Mouse (Mus musculus) granulocyte monocyte progenitor cell, adult 5-6 weeks (primary cell): ENCODE results near the gene Nek1. TPM values are rescaled to one million over a fixed set of nuclear protein-coding genes. Genes with fewer than 3 reads are reported as not detected.

Experiments used
- ATAC-seq: replicated peaks from 2 replicates; pipeline ENCODE4 v1.8.0; 2016; ENCODE audit warnings: mild to moderate bottlenecking, moderate TSS enrichment, inconsistent platforms; ENCODE audit not compliant: poor library complexity, severe bottlenecking
- total RNA-seq, 2 experiments: library from RNA; stranded (forward) in 1 of 2; stranded (reverse) in 1 of 2; fragments of 200-712, 200-1000 nt in 1 of 2; fragments of >200 nt in 1 of 2; fragmentation: Nextera tagmentation in 1 of 2; gene quantifications; 2 replicates each; pipeline ENCODE4 v1.2.3; 2014 to 2017

Nek1 gene
- total RNA-seq, 2 experiments from 2014 or later: 18.1 to 19.3 TPM

- no peak for ATAC-seq
These were observed 155.7 kb downstream of the Nek1 start for GRCm38 (mm10) chr8:61148728-61149127.

DNA sequence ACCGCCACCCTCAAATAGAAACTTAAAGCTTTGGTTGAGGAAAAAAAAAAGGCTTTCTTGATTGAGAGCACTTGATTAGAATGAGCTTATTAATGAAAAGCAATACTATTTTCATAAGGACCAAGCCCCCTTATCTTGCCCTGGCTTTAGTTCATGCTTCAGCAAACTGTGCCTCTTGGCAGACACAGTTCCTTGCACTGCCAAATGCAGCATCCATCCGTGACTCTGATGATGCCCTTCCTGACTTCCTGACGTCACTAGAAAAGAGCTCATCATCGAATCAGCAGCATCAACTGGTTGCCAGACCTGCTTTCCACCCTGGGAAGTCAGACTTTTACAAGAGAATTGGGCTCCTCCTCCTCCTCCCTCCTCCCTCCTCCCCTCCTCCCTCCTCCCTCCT is 157.6 kb downstream of the Nek1 start:
- ATAC-seq: no peak

GRCm38 (mm10) chr8:61156406-61156805 is 163.4 kb downstream of the Nek1 start:
- ATAC-seq: no peak

DNA sequence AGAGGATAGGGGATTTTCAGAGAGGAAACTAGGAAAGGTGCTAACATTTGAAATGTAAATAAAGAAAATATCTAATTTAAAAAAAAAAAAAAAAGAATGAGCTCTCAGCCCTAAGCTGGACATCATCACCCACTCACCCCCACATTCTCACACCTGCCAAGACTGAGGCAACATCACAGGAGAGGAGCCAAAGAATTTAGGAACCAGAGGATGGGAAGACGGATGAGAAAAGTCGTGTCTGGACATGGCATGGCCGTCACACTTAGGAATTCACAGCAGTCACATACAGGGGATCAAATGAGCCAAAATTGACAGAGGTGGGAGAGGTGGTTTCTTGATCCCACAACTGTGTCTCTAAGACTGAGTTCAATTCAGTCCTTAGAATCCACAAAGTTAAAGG is 165.5 kb downstream of the Nek1 start:
- no peak for ATAC-seq

DNA sequence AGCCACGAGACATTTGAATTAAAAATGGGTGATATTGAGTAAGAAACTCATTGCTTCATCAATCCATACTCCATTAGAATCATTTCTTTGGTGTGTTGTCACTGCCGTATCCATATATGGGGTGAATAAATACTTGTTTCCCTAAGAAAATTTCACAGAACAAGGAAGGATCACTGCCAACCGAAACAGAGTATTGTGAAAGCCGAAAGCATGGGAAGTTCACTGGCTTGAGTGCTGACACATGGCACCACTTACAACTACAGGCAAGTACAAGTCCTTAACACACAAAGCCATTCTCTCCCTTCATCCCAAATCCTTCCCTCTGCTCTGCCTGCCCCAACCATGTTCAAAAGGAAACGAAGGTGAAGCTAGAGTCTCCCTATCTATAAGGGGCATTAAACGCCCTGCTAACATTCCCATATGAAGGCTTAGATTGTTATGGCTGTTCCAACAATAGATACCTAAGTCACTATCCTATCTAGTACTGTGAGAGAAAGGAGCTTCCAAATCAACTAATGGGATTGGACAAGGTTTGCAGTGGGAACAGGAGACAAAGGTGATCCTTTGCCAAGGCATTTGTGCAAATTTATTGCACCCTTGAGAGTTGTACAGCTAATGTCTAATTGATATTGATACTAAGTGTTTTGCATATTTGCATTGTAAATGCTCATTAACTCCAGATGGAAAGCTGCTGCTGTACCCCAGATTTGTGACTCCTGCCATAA is 168.6 kb downstream of the Nek1 start:
- no peak for ATAC-seq

- no peak for ATAC-seq
These were observed 169.2 kb downstream of the Nek1 start for GRCm38 (mm10) chr8:61162186-61162566.

- ATAC-seq: no peak
These were observed 178.6 kb downstream of the Nek1 start for GRCm38 (mm10) chr8:61171546-61171945.

GRCm38 (mm10) chr8:61173921-61174492 is 181.0 kb downstream of the Nek1 start:
- ATAC-seq: no peak

DNA sequence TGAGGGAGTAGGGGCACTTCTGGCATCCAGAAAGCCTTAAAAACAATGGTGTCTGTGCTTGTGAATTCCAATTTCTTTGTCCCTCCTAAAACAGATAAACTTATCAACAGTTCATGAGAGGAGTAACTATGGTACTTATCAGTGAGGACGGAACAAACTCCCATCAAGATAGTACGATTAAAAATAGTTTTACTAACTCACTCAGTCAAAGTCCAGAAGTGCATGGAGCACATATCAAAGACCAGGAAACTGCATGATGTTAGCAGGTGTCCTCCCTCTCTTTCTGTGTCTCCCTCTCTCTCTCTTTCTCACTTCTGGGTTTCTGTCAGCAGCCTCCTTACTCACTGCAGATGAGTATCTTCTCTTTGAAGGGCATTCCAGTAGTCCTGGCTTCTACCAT is 182.9 kb downstream of the Nek1 start:
- ATAC-seq: no peak

DNA sequence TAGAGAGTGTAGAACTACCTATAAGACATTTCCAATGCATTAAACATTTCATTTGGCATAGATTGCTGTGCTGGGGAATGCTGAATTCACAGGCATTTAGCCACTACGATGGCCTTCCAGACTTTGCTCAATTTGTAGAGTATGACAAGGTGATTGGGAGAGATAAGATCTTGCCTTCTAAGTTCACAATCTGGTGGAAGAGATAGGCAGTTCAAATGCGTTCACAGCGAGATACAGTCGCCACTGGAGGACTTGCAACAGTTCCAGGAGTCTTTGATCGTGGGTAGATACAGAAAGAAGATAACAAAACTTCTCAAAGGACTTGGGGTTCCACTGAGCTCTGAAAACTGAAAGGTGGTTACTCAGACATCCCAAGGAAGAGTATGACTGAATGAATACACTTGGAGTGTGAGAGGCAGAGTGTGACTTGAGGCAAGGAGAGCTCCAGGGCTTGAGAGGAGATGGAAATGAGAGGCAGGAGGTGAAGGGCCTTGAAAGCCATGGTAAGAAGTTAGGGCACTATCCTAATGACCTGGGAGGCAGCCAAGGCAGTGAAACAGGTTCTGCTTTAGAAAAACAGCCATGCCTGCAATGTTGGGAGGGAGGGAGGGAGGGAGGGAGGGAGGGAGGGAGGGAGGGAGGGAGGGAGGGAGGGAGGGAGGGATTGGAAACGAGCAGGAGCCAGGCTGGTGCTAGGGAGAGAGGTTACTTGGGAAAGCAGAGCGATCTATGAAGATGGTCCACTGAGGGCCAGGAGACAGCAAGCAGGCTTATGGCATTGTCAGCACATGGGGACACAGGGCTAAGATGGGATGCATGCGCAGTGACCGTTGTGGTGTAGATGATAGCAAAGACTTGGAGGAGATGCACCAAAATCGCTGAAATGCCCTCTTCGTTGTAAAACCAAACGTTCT is 184.9 kb downstream of the Nek1 start:
- ATAC-seq: no peak

DNA sequence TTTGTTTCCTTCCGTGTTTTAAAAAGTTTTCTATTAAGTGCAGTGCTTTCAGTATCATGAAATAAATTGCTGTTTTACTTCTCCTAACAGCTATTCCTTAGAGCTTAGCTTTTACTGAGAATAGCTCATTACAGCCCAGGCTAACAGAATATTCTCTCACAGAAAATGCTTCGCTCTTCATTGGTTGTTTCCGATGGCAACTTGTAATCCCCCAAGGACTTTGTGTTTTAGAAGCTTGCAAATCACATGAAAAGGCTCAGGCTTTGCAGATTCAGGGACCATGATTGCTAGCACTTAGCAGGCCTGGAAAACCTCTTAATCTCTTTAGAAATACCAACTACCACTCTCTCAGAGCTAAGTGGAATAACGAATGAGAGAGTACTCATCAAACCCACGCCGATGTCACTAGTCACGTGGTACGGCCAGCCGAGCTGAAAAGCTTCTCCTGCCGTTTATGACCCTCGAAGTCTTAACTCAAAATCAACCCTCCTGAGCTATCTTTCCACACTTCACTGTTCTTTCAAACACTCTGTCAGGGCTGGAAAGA is 185.7 kb downstream of the Nek1 start:
- ATAC-seq: no peak

Other genes with a start within 250 kb of the Nek1 start
- gene Hpf1, start 102.8 kb upstream of the Nek1 start, total RNA-seq (2014; fragmentation: Nextera tagmentation): 90.4 and 110 TPM in 2 replicates
- 122 and 131 TPM in 2 replicates for gene Hpf1, start 102.8 kb upstream of the Nek1 start, total RNA-seq (2017)
- gene Clcn3, start 9.9 kb upstream of the Nek1 start, total RNA-seq (2014; fragmentation: Nextera tagmentation): 14.8 and 19.5 TPM in 2 replicates
- 26.7 and 28.8 TPM in 2 replicates for gene Clcn3, start 9.9 kb upstream of the Nek1 start, total RNA-seq (2017)
- 2.1 and 3.9 TPM in 2 replicates for gene Sh3rf1, start 230.7 kb downstream of the Nek1 start, total RNA-seq (2014; fragmentation: Nextera tagmentation)
- gene Sh3rf1, start 230.7 kb downstream of the Nek1 start, total RNA-seq (2017): 2.0 and 2.2 TPM in 2 replicates